Mouse (Mus musculus) myocyte (in vitro differentiated cells): ENCODE measurements around the gene Fars2. TPM values are rescaled to one million over a fixed set of nuclear protein-coding genes. Genes with fewer than 3 reads are reported as not detected.

Experiments
- H3K27me3 ChIP-seq: one replicate; pipeline ENCODE4 v1.6.1; 2011; ENCODE audit not compliant: control insufficient read depth, insufficient read depth, insufficient read length
- H3K36me3 ChIP-seq: one replicate; pipeline ENCODE4 v1.6.1; 2011; ENCODE audit not compliant: control insufficient read depth, insufficient read depth
- H3K4me2 ChIP-seq: one replicate; pipeline ENCODE4 v1.6.1; 2011; ENCODE audit warnings: low read depth, control low read depth
- H3K4me3 ChIP-seq: one replicate; pipeline ENCODE4 v1.5.1; 2011; ENCODE audit warnings: mild to moderate bottlenecking, control low read depth, moderate library complexity
- H3K79me2 ChIP-seq: one replicate; pipeline ENCODE4 v1.6.1; 2011; ENCODE audit not compliant: control insufficient read depth, insufficient read depth
- H3ac ChIP-seq: one replicate; pipeline ENCODE4 v1.6.1; 2011; ENCODE audit not compliant: control insufficient read depth, insufficient read length
- CEBPB ChIP-seq: IDR thresholded peaks from 2 replicates; pipeline ENCODE4 v1.6.1; 2011; ENCODE audit warnings: mild to moderate bottlenecking, moderate library complexity; ENCODE audit not compliant: poor library complexity, insufficient read depth, severe bottlenecking
- E2F4 ChIP-seq: IDR thresholded peaks from one replicate; pipeline ENCODE4 v1.6.1; 2011; ENCODE audit warnings: mild to moderate bottlenecking, control low read depth, moderate library complexity; ENCODE audit not compliant: insufficient read depth
- MAX ChIP-seq: IDR thresholded peaks from one replicate; pipeline ENCODE4 v1.6.1; 2011; ENCODE audit warnings: low read depth, mild to moderate bottlenecking, control low read depth
- MYOD1 ChIP-seq, 3 experiments: IDR thresholded peaks; one replicate each; pipeline ENCODE4 v1.6.1; 2011; ENCODE audit warnings: control low read depth in 2 of 3, low read depth in 2 of 3, mild to moderate bottlenecking in 2 of 3, moderate library complexity in 1 of 3; ENCODE audit not compliant: insufficient read length in 2 of 3, control insufficient read depth in 1 of 3
- MYOG ChIP-seq, 3 experiments: IDR thresholded peaks; one replicate each; pipeline ENCODE4 v1.6.1; 2011; ENCODE audit warnings: control low read depth in 2 of 3, low read depth in 2 of 3, mild to moderate bottlenecking in 2 of 3; ENCODE audit not compliant: insufficient read length in 2 of 3, control insufficient read depth in 1 of 3, insufficient read depth in 1 of 3
- POLR2A ChIP-seq: IDR thresholded peaks from one replicate; pipeline ENCODE4 v1.6.1; 2011; ENCODE audit warnings: low read depth, mild to moderate bottlenecking, control low read depth, moderate library complexity; ENCODE audit not compliant: insufficient read length
- POLR2AphosphoS2 ChIP-seq: IDR thresholded peaks from one replicate; pipeline ENCODE4 v1.6.1; 2011; ENCODE audit warnings: low read depth, control low read depth; ENCODE audit not compliant: insufficient read length
- REST ChIP-seq: IDR thresholded peaks from one replicate; pipeline ENCODE4 v1.6.1; 2011; ENCODE audit warnings: mild to moderate bottlenecking, control low read depth, moderate library complexity; ENCODE audit not compliant: insufficient read depth, insufficient read length
- SRF ChIP-seq: IDR thresholded peaks from one replicate; pipeline ENCODE4 v1.6.1; 2011; ENCODE audit warnings: low read depth; ENCODE audit not compliant: control insufficient read depth, insufficient read length
- TCF12 ChIP-seq: IDR thresholded peaks from one replicate; pipeline ENCODE4 v1.6.1; 2011; ENCODE audit warnings: mild to moderate bottlenecking, control low read depth; ENCODE audit not compliant: poor library complexity, insufficient read depth, severe bottlenecking
- TCF3 ChIP-seq: IDR thresholded peaks from one replicate; pipeline ENCODE4 v1.6.1; 2011; ENCODE audit warnings: low read depth, control low read depth; ENCODE audit not compliant: insufficient read length
- USF1 ChIP-seq: IDR thresholded peaks from one replicate; pipeline ENCODE4 v1.6.1; 2011; ENCODE audit warnings: low read depth, mild to moderate bottlenecking, control low read depth, moderate library complexity
- polyA plus RNA-seq: library from polyadenylated mRNA; unstranded; fragments of >200 nt; fragmentation: generic; extraction: Trizol; gene quantifications from one replicate; pipeline ENCODE4 v1.2.1, GENCODE M21; 2012; ENCODE audit warnings: missing spikeins

The Fars2 gene
- polyA plus RNA-seq, 1 experiment = 53.6 TPM

DNA sequence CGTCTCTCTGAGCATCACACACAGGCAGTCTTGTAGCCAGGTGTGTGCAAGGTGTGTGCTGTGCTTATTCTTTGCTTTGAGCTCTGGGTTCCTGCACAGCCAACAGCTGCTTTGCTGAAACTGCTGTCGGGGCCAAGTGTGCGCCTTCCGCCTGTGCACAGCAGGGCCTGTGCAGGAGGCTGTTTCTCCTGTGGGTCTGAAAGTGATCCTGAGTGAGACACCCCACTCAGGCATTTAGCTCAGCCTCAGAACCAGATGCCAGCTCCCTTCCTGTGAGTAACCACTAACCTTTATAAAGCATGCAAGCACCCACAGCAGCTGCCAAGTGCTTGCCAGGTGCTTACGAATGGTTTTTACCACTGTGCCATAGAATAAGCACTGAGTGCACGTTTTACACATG is 249.1 kb downstream of the Fars2 start:
- no peak for TF ChIP-seq MAX
- TF ChIP-seq MYOG (IDR thresholded peaks at IDR 0.05; ENCODE audit: control insufficient read depth in 1 of 3, insufficient read depth in 1 of 3, insufficient read length in 2 of 3, low read depth in 2 of 3) = peak in 2 of 3 experiments; percentile 72 to 92
- no peak for TF ChIP-seq USF1
- no peak for TF ChIP-seq POLR2A
- peak; percentile 26 for TF ChIP-seq TCF12
- peak in 2 of 3 experiments; percentile 60 to 72 for TF ChIP-seq MYOD1 (IDR thresholded peaks at IDR 0.05; ENCODE audit: control insufficient read depth in 1 of 3, insufficient read length in 2 of 3, low read depth in 2 of 3)
- no peak for TF ChIP-seq REST
- no peak for TF ChIP-seq CEBPB
- TF ChIP-seq POLR2AphosphoS2 = no peak
- TF ChIP-seq E2F4 = no peak
- peak; percentile 35 for TF ChIP-seq TCF3
- TF ChIP-seq SRF = no peak
- no peak overlapping the region for H3ac ChIP-seq
- no peaks in the 10 kb centered on the region for H3K36me3 ChIP-seq
- H3K4me3 ChIP-seq = no peak overlapping the region
- H3K4me2 ChIP-seq = no peak overlapping the region
- no peaks in the 10 kb centered on the region for H3K27me3 ChIP-seq
- H3K79me2 ChIP-seq = no peaks in the 10 kb centered on the region

DNA sequence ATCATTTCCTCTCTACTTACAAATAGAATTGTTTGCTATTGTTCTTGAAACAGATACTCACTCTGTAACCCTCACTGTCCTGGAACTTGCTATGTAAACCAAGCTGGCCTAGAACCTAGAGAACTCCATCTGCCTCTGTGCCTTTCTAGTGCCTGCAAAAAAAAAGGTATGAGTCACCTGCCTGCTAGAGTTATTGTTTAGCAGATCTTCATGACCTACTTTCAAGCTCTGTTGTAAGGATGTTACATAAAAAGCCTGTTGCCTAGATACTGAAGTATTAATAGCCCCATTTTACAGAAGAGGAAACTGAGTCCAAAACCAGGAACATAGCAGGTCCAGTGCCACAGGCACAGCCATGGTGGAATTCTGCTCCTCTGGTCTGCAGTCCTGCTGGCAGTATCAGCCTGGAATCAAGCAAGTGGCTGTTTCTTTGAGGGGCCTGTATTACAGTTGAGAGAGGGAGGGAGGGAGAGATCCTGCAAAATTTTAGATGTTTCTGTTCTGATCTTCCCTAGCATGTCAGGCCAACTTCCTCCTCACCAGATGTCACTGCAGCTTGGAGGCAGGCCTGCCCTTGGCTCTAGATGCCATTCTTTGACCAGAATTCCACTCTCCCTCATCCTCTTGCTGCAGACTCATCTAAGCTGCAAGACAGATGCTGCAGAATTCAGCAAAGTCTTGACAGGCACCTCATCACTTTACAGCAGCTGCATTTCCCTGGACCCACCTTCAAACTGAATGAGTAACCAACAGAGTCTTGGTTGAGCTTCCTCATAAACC is 250.7 kb downstream of the Fars2 start:
- Histone ChIP-seq H3K4me3 (no peak overlapping the region), H3K27me3 (no peaks in the 10 kb centered on the region), H3ac (no peak overlapping the region), H3K79me2 (no peaks in the 10 kb centered on the region), H3K36me3 (no peaks in the 10 kb centered on the region), H3K4me2 (no peak overlapping the region)
- peak; percentile 34 to 50 (median 43) for TF ChIP-seq MYOD1 (IDR thresholded peaks at IDR 0.05; ENCODE audit: control insufficient read depth in 1 of 3, insufficient read length in 2 of 3, low read depth in 2 of 3)
- TF ChIP-seq MYOG (IDR thresholded peaks at IDR 0.05; ENCODE audit: control insufficient read depth in 1 of 3, insufficient read depth in 1 of 3, insufficient read length in 2 of 3, low read depth in 2 of 3) = peak in 1 of 3 experiments; percentile 20
- no peak for TF ChIP-seq TCF12

DNA sequence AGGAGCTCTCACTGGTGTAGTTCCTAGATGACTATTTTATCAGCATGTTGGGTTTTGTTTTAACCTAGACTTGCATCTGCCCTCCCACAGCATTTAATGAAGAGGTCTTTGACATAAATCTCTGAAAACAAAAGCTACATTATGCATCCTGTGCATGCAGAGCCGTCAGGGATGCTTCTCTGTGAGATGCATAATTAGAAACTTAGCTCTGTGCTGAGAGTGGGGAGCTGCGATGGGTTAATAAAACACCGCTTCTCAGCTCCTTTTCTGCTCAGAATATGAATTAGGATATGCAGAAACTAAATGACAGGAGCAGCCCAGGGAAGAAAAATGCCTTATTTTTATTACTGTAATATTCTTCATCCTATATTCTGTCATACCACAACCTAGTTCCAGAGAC is 251.6 kb downstream of the Fars2 start:
- Histone ChIP-seq H3K36me3 (no peaks in the 10 kb centered on the region), H3K4me3 (no peak overlapping the region), H3ac (no peak overlapping the region), H3K4me2 (no peak overlapping the region), H3K27me3 (no peaks in the 10 kb centered on the region), H3K79me2 (no peaks in the 10 kb centered on the region)
- TF ChIP-seq TCF12 (no peak), SRF (no peak), POLR2A (no peak)

DNA sequence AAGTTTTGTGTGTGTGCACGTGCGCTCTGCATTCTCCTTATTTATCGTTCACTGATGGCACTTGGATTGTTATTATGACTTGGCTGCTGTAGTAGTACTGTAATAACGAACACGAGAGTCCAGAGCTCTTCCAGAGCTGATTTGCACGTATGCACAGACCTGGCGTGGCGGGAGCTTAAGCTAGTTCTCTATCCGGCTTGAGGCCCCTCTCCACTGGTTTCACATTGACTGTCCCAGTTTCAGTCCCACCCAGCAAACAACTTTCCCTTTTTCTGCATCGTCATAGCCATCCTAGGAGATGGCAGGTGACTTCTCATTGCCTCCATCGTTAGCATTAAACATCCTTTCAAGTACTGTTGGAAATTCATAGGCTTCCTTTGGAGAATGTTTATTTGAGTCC is 252.2 kb downstream of the Fars2 start:
- TF ChIP-seq REST (no peak), USF1 (no peak), MYOD1 (IDR thresholded peaks at IDR 0.05; ENCODE audit: control insufficient read depth in 1 of 3, insufficient read length in 2 of 3, low read depth in 2 of 3) (no peak), MYOG (IDR thresholded peaks at IDR 0.05; ENCODE audit: control insufficient read depth in 1 of 3, insufficient read depth in 1 of 3, insufficient read length in 2 of 3, low read depth in 2 of 3) (no peak), SRF (no peak), TCF12 (no peak), CEBPB (no peak), MAX (no peak), POLR2AphosphoS2 (no peak), E2F4 (no peak), POLR2A (no peak)
- Histone ChIP-seq H3K79me2 (no peaks in the 10 kb centered on the region), H3K36me3 (no peaks in the 10 kb centered on the region), H3K4me2 (no peak overlapping the region), H3K27me3 (no peaks in the 10 kb centered on the region), H3K4me3 (no peak overlapping the region), H3ac (no peak overlapping the region)

DNA sequence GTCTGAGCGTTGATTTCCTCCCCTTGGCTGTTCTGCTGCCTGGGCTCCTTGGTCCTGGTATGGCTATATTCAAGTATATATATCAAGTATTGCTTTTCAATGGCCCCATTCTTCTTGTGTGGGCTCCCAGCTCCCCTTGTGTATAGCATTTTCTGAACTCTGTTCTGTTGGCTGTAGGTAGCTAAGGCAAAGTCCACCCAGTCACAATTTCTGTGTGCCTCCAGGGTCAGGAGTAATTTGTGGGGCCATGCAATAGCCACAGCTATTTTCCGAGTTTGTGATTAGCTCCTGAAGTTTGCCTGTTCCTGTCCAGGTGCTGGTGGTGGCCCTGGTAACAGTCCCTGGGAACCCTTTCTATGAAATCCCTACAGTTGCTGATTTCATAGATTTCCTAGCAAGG is 266.0 kb downstream of the Fars2 start:
- H3ac ChIP-seq = no peak overlapping the region
- no peak overlapping the region for H3K4me3 ChIP-seq
- TF ChIP-seq TCF12 (no peak), E2F4 (no peak), POLR2A (no peak), MAX (no peak)
- H3K36me3 ChIP-seq = no peaks in the 10 kb centered on the region
- H3K4me2 ChIP-seq = no peak overlapping the region
- H3K79me2 ChIP-seq = no peaks in the 10 kb centered on the region
- no peaks in the 10 kb centered on the region for H3K27me3 ChIP-seq
